ENCODE assay signal across 8 mouse cellular contexts in the genomic region with DNA sequence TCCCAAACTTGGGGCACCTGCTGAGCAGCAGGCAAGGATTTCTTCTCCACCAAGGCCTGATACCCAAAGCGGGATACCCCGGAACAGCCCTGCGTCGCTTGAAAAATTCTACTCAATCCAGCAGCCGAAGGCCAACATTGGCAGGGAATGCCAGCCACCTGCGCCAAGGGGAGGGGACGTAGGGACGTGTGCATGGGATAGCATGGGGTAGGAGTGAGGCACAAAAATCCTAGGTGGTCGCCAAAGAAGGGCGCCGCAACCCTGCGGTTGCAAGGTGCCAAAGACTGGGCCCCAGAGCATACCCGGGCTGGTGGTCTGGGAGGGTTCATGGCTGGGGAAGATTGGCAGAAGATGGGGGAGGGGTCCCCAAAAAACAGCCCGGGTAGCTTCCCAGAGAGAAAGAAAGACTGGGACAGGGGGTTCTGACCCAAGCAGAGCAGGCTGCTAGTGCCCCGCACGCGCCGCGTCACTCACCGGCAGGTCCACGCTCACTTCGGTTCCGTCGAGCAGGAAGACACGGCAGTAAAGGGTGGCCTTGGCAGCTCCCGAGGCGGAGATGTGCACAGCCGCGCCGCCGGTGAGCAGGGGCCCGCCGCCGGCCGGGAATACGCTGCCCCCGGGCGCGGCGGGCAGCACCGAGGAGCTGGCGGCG. TPM values are rescaled to one million over a fixed set of nuclear protein-coding genes. Genes with fewer than 3 reads are reported as not detected.
A peak's percentile ranks its signal among the peaks of the same experiment; 100 is the strongest.
DNase-seq lines count a peak whose midpoint lies in the region; ATAC-seq and TF ChIP-seq lines count a peak whose summit lies in the region.

No protein-coding gene starts in this region.

- H3K27me3 ChIP-seq in forebrain, embryonic 11.5 days (ENCODE audit: control insufficient read depth, insufficient read depth, low read length) = peaks cover 29% of the 10 kb centered on the region
- H3K27me3 ChIP-seq in kidney, postnatal 0 days (ENCODE audit: insufficient read depth, low read length) = 0 out of 2 replicates have a peak, but pooled peaks cover 8% of the 10 kb centered on the region

- peaks cover 3% of the 10 kb centered on the region; the same call in 1 of the 2 replicates for H3K4me1 ChIP-seq in lung, adult 2 months (ENCODE audit: control insufficient read depth, insufficient read depth, low read length)
- peaks cover 11% of the 10 kb centered on the region for H3K4me1 ChIP-seq in forebrain, embryonic 11.5 days (replicated peaks; ENCODE audit: control insufficient read depth, insufficient read depth, low read length)
- peaks cover 31% of the 10 kb centered on the region for H3K4me1 ChIP-seq in kidney, postnatal 0 days (replicated peaks; ENCODE audit: insufficient read depth, low read length)

- ATAC-seq in CD4-positive, CD25-positive, alpha-beta regulatory T cell, adult 4 months = no peak
- peak; percentile 15; the same call in 1 of the 2 replicates for ATAC-seq in forebrain, embryonic 11.5 days (replicated peaks; ENCODE audit: low FRiP score)
- no peak for ATAC-seq in kidney, postnatal 0 days (replicated peaks; ENCODE audit: low FRiP score, low read depth)

- peak overlapping the region; percentile 87 for H3K4me2 ChIP-seq in forebrain, embryonic 11.5 days (ENCODE audit: low read depth, low read length, severe bottlenecking)
- peak overlapping the region; percentile 92 for H3K4me2 ChIP-seq in kidney, postnatal 0 days (ENCODE audit: low read length)

- no peak overlapping the region for H3K27ac ChIP-seq in forebrain, embryonic 11.5 days (ENCODE audit: low read depth, low read length)
- peak overlapping the region; percentile 68; the same call in 1 of the 2 replicates for H3K27ac ChIP-seq in kidney, postnatal 0 days

- H3K9ac ChIP-seq in forebrain, embryonic 11.5 days (ENCODE audit: low read length) = peak overlapping the region; percentile 59
- H3K9ac ChIP-seq in kidney, postnatal 0 days (ENCODE audit: low read depth, low read length) = peak overlapping the region; percentile 74

- DNase-seq in CD4-positive, CD25-positive, alpha-beta regulatory T cell, adult 2 months (ENCODE audit: low read depth, low spot score) = peak; percentile 32
- no peak for DNase-seq in lung, adult 2 months
- DNase-seq in lung, postnatal 14 days = no peak
- DNase-seq in forebrain, embryonic 11.5 days (ENCODE audit: low spot score) = peak; percentile 66
- DNase-seq in kidney, postnatal 0 days (ENCODE audit: low spot score) = no peak
- DNase-seq in neural tube, embryonic 10.5 days (ENCODE audit: extremely low spot score, low spot score) = peak; percentile 61
- DNase-seq in yolk sac, embryonic 10.5 days (ENCODE audit: low spot score) = no peak

- no peak for TF ChIP-seq CTCF in lung, adult 2 months (IDR thresholded peaks at IDR 0.05; ENCODE audit: insufficient read depth, low read length)
- TF ChIP-seq CTCF in kidney, postnatal 0 days (IDR thresholded peaks at IDR 0.05; ENCODE audit: low read depth) = no peak

- 2% methylated on average over 43 of the region's 43 CpGs for WGBS in lung, adult 2 months
- under 1% methylated on average over 43 of the region's 43 CpGs for WGBS in forebrain, embryonic 11.5 days
- under 1% methylated on average over 43 of the region's 43 CpGs for WGBS in kidney, postnatal 0 days

- no peak for TF ChIP-seq POLR2A in lung, adult 2 months (IDR thresholded peaks at IDR 0.05; ENCODE audit: borderline replicate concordance, extremely low read depth, low read depth, low read length)

- no peaks in the 10 kb centered on the region for H3K36me3 ChIP-seq in forebrain, embryonic 11.5 days (ENCODE audit: control insufficient read depth, insufficient read depth, low read length)
- no peaks in the 10 kb centered on the region for H3K36me3 ChIP-seq in kidney, postnatal 0 days (ENCODE audit: insufficient read depth, low read length)

- no peaks in the 10 kb centered on the region for H3K9me3 ChIP-seq in forebrain, embryonic 11.5 days (ENCODE audit: control insufficient read depth, low read length)
- no peaks in the 10 kb centered on the region for H3K9me3 ChIP-seq in kidney, postnatal 0 days (replicated peaks; ENCODE audit: low read length)

- peak overlapping the region; percentile 66 for H3K4me3 ChIP-seq in lung, adult 2 months (replicated peaks; ENCODE audit: extremely low read depth, low read depth, low read length)
- peak overlapping the region; percentile 66 for H3K4me3 ChIP-seq in forebrain, embryonic 11.5 days (ENCODE audit: low read depth, low read length)
- peak overlapping the region; percentile 72 for H3K4me3 ChIP-seq in kidney, postnatal 0 days (replicated peaks; ENCODE audit: low read depth, low read length)

RNA-seq across cellular contexts. Expression of a gene that starts 0.7 kb away (rescaled TPM):
- not detected for polyA plus RNA-seq in CD4-positive, CD25-positive, alpha-beta regulatory T cell, adult 4 months (2017; shearing (Covaris generic))
- polyA plus RNA-seq in lung, adult 2 months (2012; rRNA removed) = 23.8 and 28.9 TPM in 2 replicates
- 0.57 and 0.75 TPM in 2 replicates for polyA plus RNA-seq in forebrain, embryonic 11.5 days (2014; fragmentation: Nextera tagmentation; extraction: Ambion mirVana)
- polyA plus RNA-seq in kidney, postnatal 0 days (2015; fragmentation: Nextera tagmentation; extraction: Ambion mirVana) = 6.8 and 7.0 TPM in 2 replicates

Comparison
In these comparisons a context has a peak if more than half of its experiments do, and no peak if none do; other contexts are left out.
1. DNase-seq: peak in CD4-positive, CD25-positive, alpha-beta regulatory T cell, adult 2 months (single experiment), forebrain, embryonic 11.5 days (single experiment) and neural tube, embryonic 10.5 days (single experiment); none in lung, adult 2 months (single experiment), lung, postnatal 14 days (single experiment), kidney, postnatal 0 days (single experiment) and yolk sac, embryonic 10.5 days (single experiment).
2. Peak in every context shown above with its lines, with median percentiles within 50 percentile points of each other: H3K4me3 ChIP-seq.